Mouse (Mus musculus): ENCODE measurements around the gene Timm8a2. TPM values are rescaled to one million over a fixed set of nuclear protein-coding genes. Genes with fewer than 3 reads are reported as not detected.

The Timm8a2 gene
- not detected in 2 replicates for polyA plus RNA-seq (2016; fragmentation: Nextera tagmentation; extraction: Ambion mirVana)

DNA sequence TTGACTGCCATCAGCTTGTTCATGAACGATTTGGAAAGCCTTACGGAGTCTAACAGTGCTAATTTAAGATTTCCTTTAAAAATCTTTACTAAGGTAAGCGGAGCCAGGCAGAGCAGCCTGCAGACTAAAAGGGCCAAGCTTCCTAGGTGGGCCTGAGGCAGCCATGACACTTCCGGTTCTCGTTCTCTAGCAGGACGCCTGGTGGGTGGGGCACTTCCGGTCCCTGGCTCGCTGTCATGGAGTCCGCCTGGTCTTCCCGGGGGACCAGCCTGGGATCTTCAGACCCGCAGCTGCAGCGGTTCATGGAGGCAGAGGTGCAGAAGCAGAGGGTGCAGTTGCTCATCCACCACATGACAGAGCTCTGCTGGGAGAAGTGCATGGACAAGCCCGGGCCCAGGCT lies at the start of gene Timm8a2:
TSS of gene Timm8a2 (plus strand) at position 224 of the 400 bp plus-strand sequence.
- H3K36me3 ChIP-seq = no peaks in the 10 kb centered on the region

DNA sequence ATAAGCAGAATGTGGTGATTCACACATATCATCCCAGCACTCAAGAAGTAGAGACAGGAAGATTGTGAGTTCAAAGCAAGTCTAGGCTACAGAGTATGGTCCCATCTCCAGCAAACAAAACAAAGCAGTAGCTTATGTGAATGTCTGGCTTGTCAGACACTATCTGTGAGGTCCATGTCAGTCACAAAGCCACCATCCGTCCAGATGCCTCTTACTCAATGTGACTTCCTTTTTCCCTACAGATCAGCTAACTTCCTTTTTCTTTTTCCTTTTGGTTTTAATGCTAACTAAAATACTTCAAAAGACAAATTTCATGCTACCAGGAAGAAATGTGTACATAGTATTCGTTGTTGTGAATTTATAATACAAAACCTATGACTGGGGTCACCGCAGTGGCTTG lies 49.0 kb upstream of the Timm8a2 start:
- DNase-seq (ENCODE audit: low spot score) = no peak
- H3K27ac ChIP-seq = no peak overlapping the region
- H3K36me3 ChIP-seq = peaks cover 4% of the 10 kb centered on the region; the same call in 1 of the 2 replicates
- no peak overlapping the region for H3K4me3 ChIP-seq
- H3K9me3 ChIP-seq = no peaks in the 10 kb centered on the region
- 0 out of 2 replicates have a peak, but pooled peaks cover 5% of the 10 kb centered on the region for H3K4me1 ChIP-seq (replicated peaks)
- WGBS = 88% methylated on average over 3 of the region's 3 CpGs
- no peaks in the 10 kb centered on the region for H3K27me3 ChIP-seq (ENCODE audit: insufficient read depth, poor library complexity, severe bottlenecking)

More for the DNA sequence above, at the start of gene Timm8a2:
- WGBS = 92% methylated on average over 13 of the region's 13 CpGs
- H3K27ac ChIP-seq = no peak within 1 kb of the TSS
- no peaks in the 10 kb centered on the region for H3K27me3 ChIP-seq (ENCODE audit: insufficient read depth, poor library complexity, severe bottlenecking)
- DNase-seq (ENCODE audit: low spot score) = no peak
- 0 out of 2 replicates have a peak, but pooled peaks cover 3% of the 10 kb centered on the region for H3K9me3 ChIP-seq
- H3K4me3 ChIP-seq = no peak within 1 kb of the TSS
- no peaks in the 10 kb centered on the region for H3K4me1 ChIP-seq (replicated peaks)

- no peak overlapping the region for H3K27ac ChIP-seq
- no peaks in the 10 kb centered on the region for H3K27me3 ChIP-seq (ENCODE audit: insufficient read depth, poor library complexity, severe bottlenecking)
- DNase-seq (ENCODE audit: low spot score) = no peak
- H3K4me3 ChIP-seq = no peak overlapping the region
- H3K36me3 ChIP-seq = peaks cover 4% of the 10 kb centered on the region; the same call in 1 of the 2 replicates
- no peaks in the 10 kb centered on the region for H3K9me3 ChIP-seq
- 89% methylated on average over 6 of the region's 6 CpGs for WGBS
- H3K4me1 ChIP-seq (replicated peaks) = 0 out of 2 replicates have a peak, but pooled peaks cover 5% of the 10 kb centered on the region
These were observed 48.4 kb upstream of the Timm8a2 start for GRCm38 (mm10) chr14:121986028-121986427.

- Histone ChIP-seq H3K27ac (no peak overlapping the region), H3K4me3 (no peak overlapping the region), H3K27me3 (ENCODE audit: insufficient read depth, poor library complexity, severe bottlenecking) (no peaks in the 10 kb centered on the region), H3K36me3 (peaks cover 4% of the 10 kb centered on the region; the same call in 1 of the 2 replicates), H3K4me1 (replicated peaks) (0 out of 2 replicates have a peak, but pooled peaks cover 5% of the 10 kb centered on the region), H3K9me3 (no peaks in the 10 kb centered on the region)
- DNase-seq (ENCODE audit: low spot score) = no peak
- WGBS = 94% methylated on average over 1 of the region's 1 CpGs
These were observed 47.2 kb upstream of the Timm8a2 start for GRCm38 (mm10) chr14:121987287-121987686.

GRCm38 (mm10) chr14:121987691-121988090 lies 46.8 kb upstream of the Timm8a2 start:
- no peaks in the 10 kb centered on the region for H3K9me3 ChIP-seq
- no peak overlapping the region for H3K27ac ChIP-seq
- H3K36me3 ChIP-seq = peaks cover 4% of the 10 kb centered on the region; the same call in 1 of the 2 replicates
- no peaks in the 10 kb centered on the region for H3K27me3 ChIP-seq (ENCODE audit: insufficient read depth, poor library complexity, severe bottlenecking)
- H3K4me3 ChIP-seq = no peak overlapping the region
- DNase-seq (ENCODE audit: low spot score) = no peak
- WGBS = 84% methylated on average over 4 of the region's 4 CpGs
- H3K4me1 ChIP-seq (replicated peaks) = 0 out of 2 replicates have a peak, but pooled peaks cover 5% of the 10 kb centered on the region

GRCm38 (mm10) chr14:121989331-121989730 lies 45.1 kb upstream of the Timm8a2 start:
- no peak overlapping the region for H3K4me3 ChIP-seq
- no peak for DNase-seq (ENCODE audit: low spot score)
- H3K27me3 ChIP-seq (ENCODE audit: insufficient read depth, poor library complexity, severe bottlenecking) = no peaks in the 10 kb centered on the region
- no peak overlapping the region for H3K27ac ChIP-seq
- peaks cover 8% of the 10 kb centered on the region for H3K36me3 ChIP-seq
- 0 out of 2 replicates have a peak, but pooled peaks cover 2% of the 10 kb centered on the region for H3K4me1 ChIP-seq (replicated peaks)
- no peaks in the 10 kb centered on the region for H3K9me3 ChIP-seq
- 96% methylated on average over 3 of the region's 3 CpGs for WGBS

DNA sequence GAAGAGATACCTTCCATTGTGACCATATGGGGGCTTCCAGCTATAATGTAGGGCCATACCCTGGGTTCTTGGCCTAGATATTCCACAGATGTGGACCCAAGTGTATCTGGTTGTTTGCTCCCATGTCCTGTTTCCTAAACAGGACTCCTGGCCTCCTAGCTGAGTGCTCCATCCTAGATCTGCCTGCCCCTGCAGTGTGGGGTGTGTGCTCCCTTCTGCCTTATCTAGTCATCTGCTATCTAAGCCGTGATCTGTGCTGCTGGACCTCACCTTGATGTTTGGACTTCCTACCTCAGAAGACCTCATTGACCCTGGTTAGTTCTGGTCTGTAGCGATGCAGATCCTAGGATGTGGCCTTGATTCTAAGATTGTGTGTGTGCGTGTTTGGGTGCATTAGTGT lies 44.6 kb upstream of the Timm8a2 start:
- WGBS = 91% methylated on average over 3 of the region's 3 CpGs
- no peaks in the 10 kb centered on the region for H3K9me3 ChIP-seq
- no peak for DNase-seq (ENCODE audit: low spot score)
- H3K4me1 ChIP-seq (replicated peaks) = no peaks in the 10 kb centered on the region
- no peak overlapping the region for H3K4me3 ChIP-seq
- peaks cover 12% of the 10 kb centered on the region for H3K36me3 ChIP-seq
- H3K27me3 ChIP-seq (ENCODE audit: insufficient read depth, poor library complexity, severe bottlenecking) = no peaks in the 10 kb centered on the region
- no peak overlapping the region for H3K27ac ChIP-seq

GRCm38 (mm10) chr14:121990897-121991296 lies 43.6 kb upstream of the Timm8a2 start:
- 88% methylated on average over 6 of the region's 6 CpGs for WGBS
- H3K4me3 ChIP-seq = no peak overlapping the region
- DNase-seq (ENCODE audit: low spot score) = no peak
- no peaks in the 10 kb centered on the region for H3K4me1 ChIP-seq (replicated peaks)
- H3K9me3 ChIP-seq = no peaks in the 10 kb centered on the region
- no peaks in the 10 kb centered on the region for H3K27me3 ChIP-seq (ENCODE audit: insufficient read depth, poor library complexity, severe bottlenecking)
- peaks cover 23% of the 10 kb centered on the region for H3K36me3 ChIP-seq
- no peak overlapping the region for H3K27ac ChIP-seq

DNA sequence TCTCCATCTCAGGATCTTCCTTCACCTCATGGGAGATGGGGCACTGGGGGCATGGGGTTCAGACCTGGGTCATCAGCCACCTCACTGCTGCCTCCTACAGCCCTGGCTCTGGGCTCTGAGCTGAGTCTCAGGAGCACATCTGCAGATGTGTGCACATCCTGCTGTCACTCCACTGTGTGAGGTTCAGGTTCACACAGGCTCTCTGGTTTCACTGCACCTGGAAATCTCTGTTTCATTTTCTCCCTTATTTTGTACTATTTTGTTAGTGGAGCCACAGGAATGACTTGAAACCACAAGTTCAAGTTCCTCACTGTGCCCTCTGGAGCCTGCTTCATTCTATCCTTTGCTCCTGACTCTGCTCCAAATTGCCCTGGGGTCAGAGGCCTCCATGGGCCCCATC lies 42.6 kb upstream of the Timm8a2 start:
- Histone ChIP-seq H3K4me3 (no peak overlapping the region), H3K36me3 (peaks cover 33% of the 10 kb centered on the region), H3K27ac (no peak overlapping the region), H3K9me3 (no peaks in the 10 kb centered on the region), H3K4me1 (replicated peaks) (no peaks in the 10 kb centered on the region), H3K27me3 (ENCODE audit: insufficient read depth, poor library complexity, severe bottlenecking) (no peaks in the 10 kb centered on the region)
- DNase-seq (ENCODE audit: low spot score) = no peak

GRCm38 (mm10) chr14:121992395-121993280 lies 41.8 kb upstream of the Timm8a2 start:
- WGBS = 90% methylated on average over 13 of the region's 13 CpGs

GRCm38 (mm10) chr14:121993616-121994015 lies 40.9 kb upstream of the Timm8a2 start:
- WGBS = 95% methylated on average over 4 of the region's 4 CpGs
- peaks cover 45% of the 10 kb centered on the region for H3K36me3 ChIP-seq
- no peaks in the 10 kb centered on the region for H3K27me3 ChIP-seq (ENCODE audit: insufficient read depth, poor library complexity, severe bottlenecking)
- H3K9me3 ChIP-seq = no peaks in the 10 kb centered on the region
- no peak for DNase-seq (ENCODE audit: low spot score)
- H3K27ac ChIP-seq = no peak overlapping the region
- no peaks in the 10 kb centered on the region for H3K4me1 ChIP-seq (replicated peaks)
- no peak overlapping the region for H3K4me3 ChIP-seq

More at GRCm38 (mm10) chr14:121992395-121993280, 41.8 kb upstream of the Timm8a2 start:
- Histone ChIP-seq H3K27me3 (ENCODE audit: insufficient read depth, poor library complexity, severe bottlenecking) (no peaks in the 10 kb centered on the region), H3K4me1 (replicated peaks) (no peaks in the 10 kb centered on the region), H3K9me3 (no peaks in the 10 kb centered on the region), H3K4me3 (no peak overlapping the region), H3K36me3 (peaks cover 38% of the 10 kb centered on the region), H3K27ac (no peak overlapping the region)
- no peak for DNase-seq (ENCODE audit: low spot score)

DNA sequence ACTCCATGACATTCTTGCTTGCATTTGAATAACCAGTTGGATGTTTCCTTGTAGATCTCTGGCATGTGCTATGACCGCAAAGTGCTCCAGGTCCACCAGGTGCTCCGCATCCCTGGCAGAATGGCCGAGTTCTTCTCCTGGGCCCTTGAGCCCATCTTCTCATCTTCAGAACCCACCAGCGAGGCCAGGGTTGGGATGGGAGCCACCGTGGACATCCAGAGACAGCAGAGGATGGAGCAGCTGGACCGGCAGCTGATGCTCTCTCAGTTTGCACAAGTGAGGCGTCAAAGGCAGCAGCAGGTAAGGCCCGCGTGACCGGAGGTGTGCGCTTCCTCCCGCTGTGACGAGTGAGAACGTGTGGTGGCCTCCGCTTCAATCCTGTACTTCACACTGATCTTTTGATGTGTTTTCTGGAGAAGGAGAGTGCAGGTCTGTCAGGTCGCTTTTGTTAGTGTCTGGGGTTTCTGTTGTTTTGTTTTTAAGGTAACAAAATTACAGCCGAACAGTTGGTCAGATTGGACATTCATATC lies 40.2 kb upstream of the Timm8a2 start:
- DNase-seq (ENCODE audit: low spot score) = no peak

More for the DNA sequence above, 40.2 kb upstream of the Timm8a2 start:
- H3K4me1 ChIP-seq (replicated peaks) = no peaks in the 10 kb centered on the region
- H3K36me3 ChIP-seq = peaks cover 45% of the 10 kb centered on the region
- H3K27me3 ChIP-seq (ENCODE audit: insufficient read depth, poor library complexity, severe bottlenecking) = no peaks in the 10 kb centered on the region
- H3K4me3 ChIP-seq = no peak overlapping the region
- H3K27ac ChIP-seq = no peak overlapping the region
- WGBS = 94% methylated on average over 17 of the region's 17 CpGs
- H3K9me3 ChIP-seq = no peaks in the 10 kb centered on the region
